Mouse (Mus musculus): Measurements from ENCODE around the gene Miga1.

DNA sequence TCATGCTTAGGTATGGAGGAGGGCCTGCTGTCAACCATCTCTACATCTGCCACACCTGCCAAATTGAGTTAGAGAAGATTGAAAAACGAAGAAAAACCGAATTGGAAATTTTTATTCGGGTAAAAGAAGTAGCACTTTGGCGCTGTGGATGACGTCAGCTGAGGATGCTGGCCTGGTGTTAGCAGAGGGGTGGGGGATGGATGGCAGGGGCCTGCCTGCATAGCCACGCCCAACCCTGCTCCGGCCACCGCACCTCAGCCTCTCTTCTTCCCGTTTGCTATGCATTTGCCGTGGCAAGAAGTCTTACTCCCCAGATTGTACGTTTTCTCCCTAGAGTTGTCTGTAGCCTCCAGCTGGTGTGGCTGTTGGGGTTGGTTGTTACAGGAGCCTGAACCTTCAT lies 43.9 kb upstream of the Miga1 start:
- TF ChIP-seq POLR2A (IDR thresholded peaks at IDR 0.05; ENCODE audit: insufficient read depth, low read length) (no peak), CTCF (IDR thresholded peaks at IDR 0.05; ENCODE audit: low read depth, low read length) (no peak)

All from ES-Bruce4 (cell line).